Mouse (Mus musculus) right cerebral cortex, postnatal 14 days (tissue): ENCODE measurements around the gene Akap1.
"Not testable (repeated sequence)": the region's sequence is repeated elsewhere in the genome, so short reads cannot be mapped to it uniquely, and the experiment has no call there.

Source experiments
- DNase-seq: peaks from one replicate; pipeline ENCODE4 v3.0.0; 2022

The Akap1 gene

GRCm38 (mm10) chr11:88864458-88865197 is at the start of gene Akap1:
Gene Akap1 (minus strand): TSS chr11:88864586.
- DNase-seq: peak; percentile 96

- no peak for DNase-seq
Measured at GRCm38 (mm10) chr11:88909388-88910036, 45.1 kb upstream of the Akap1 start.

GRCm38 (mm10) chr11:88908557-88909211 is 44.3 kb upstream of the Akap1 start:
- DNase-seq: peak; percentile 67

GRCm38 (mm10) chr11:88907886-88908285 is 43.5 kb upstream of the Akap1 start:
- DNase-seq: no peak

GRCm38 (mm10) chr11:88905621-88906020 is 41.2 kb upstream of the Akap1 start:
- DNase-seq: no peak

- no peak for DNase-seq
Measured at GRCm38 (mm10) chr11:88904080-88904479, 39.7 kb upstream of the Akap1 start.

GRCm38 (mm10) chr11:88902762-88903161 is 38.4 kb upstream of the Akap1 start:
- no peak for DNase-seq

GRCm38 (mm10) chr11:88901341-88901802 is 37.0 kb upstream of the Akap1 start:
- DNase-seq: no peak

- DNase-seq: no peak
Measured at GRCm38 (mm10) chr11:88899561-88899960, 35.2 kb upstream of the Akap1 start.

GRCm38 (mm10) chr11:88898380-88898763 is 34.0 kb upstream of the Akap1 start:
- no peak for DNase-seq

- no peak for DNase-seq
Measured at GRCm38 (mm10) chr11:88897624-88898379, 33.4 kb upstream of the Akap1 start.

GRCm38 (mm10) chr11:88895800-88896232 is 31.4 kb upstream of the Akap1 start:
- DNase-seq: not testable (repeated sequence)

- not testable (repeated sequence) for DNase-seq
Measured at GRCm38 (mm10) chr11:88895235-88895634, 30.8 kb upstream of the Akap1 start.

- DNase-seq: not testable (repeated sequence)
Measured at GRCm38 (mm10) chr11:88894279-88894678, 29.9 kb upstream of the Akap1 start.

- DNase-seq: not testable (repeated sequence)
Measured at GRCm38 (mm10) chr11:88893501-88893900, 29.1 kb upstream of the Akap1 start.

- DNase-seq: not testable (repeated sequence)
Measured at GRCm38 (mm10) chr11:88892789-88893188, 28.4 kb upstream of the Akap1 start.

GRCm38 (mm10) chr11:88891921-88892561 is 27.7 kb upstream of the Akap1 start:
- peak; percentile 60 for DNase-seq

GRCm38 (mm10) chr11:88891446-88891845 is 27.1 kb upstream of the Akap1 start:
- not testable (repeated sequence) for DNase-seq

- not testable (repeated sequence) for DNase-seq
Measured at GRCm38 (mm10) chr11:88890904-88891303, 26.5 kb upstream of the Akap1 start.

- no peak for DNase-seq
Measured at GRCm38 (mm10) chr11:88888996-88889395, 24.6 kb upstream of the Akap1 start.

- no peak for DNase-seq
Measured at GRCm38 (mm10) chr11:88884376-88885065, 20.1 kb upstream of the Akap1 start.

GRCm38 (mm10) chr11:88878011-88878410 is 13.6 kb upstream of the Akap1 start:
- no peak for DNase-seq
